Mouse (Mus musculus): Measurements from ENCODE around the gene Psmd1. TPM values are rescaled to one million over a fixed set of nuclear protein-coding genes. Genes with fewer than 3 reads are reported as not detected.
A peak's percentile ranks its signal among the peaks of the same experiment; 100 is the strongest.

The Psmd1 gene
- total RNA-seq, 2 experiments from 2014 or later: 105 to 111 TPM

- H3K27ac ChIP-seq: no peak overlapping the region
- no peak overlapping the region for H3K4me3 ChIP-seq
- DNase-seq (ENCODE audit: low spot score in 2 of 2): no peak
- TF ChIP-seq CTCF (conservative IDR thresholded peaks at IDR 0.05): no peak
Measured at GRCm38 (mm10) chr1:86150929-86151328, 86.7 kb downstream of the Psmd1 start.

GRCm38 (mm10) chr1:86151376-86151775, 87.2 kb downstream of the Psmd1 start:
- Histone ChIP-seq H3K27ac (no peak overlapping the region), H3K4me3 (no peak overlapping the region)
- DNase-seq (ENCODE audit: low spot score in 2 of 2): no peak
- TF ChIP-seq CTCF (conservative IDR thresholded peaks at IDR 0.05): no peak

- TF ChIP-seq CTCF (conservative IDR thresholded peaks at IDR 0.05): peak; percentile 64
- H3K4me3 ChIP-seq: no peak overlapping the region
- no peak for DNase-seq (ENCODE audit: low spot score in 2 of 2)
- no peak overlapping the region for H3K27ac ChIP-seq
Measured at GRCm38 (mm10) chr1:86152618-86153017, 88.4 kb downstream of the Psmd1 start.

GRCm38 (mm10) chr1:86154133-86154823, 90.1 kb downstream of the Psmd1 start, which contains the start of gene Armc9:
Armc9 (plus strand) TSS chr1:86154780.
- Histone ChIP-seq H3K4me3 (peak within 1 kb of the TSS; percentile 89), H3K27ac (peak within 1 kb of the TSS; percentile 95)
- no peak for TF ChIP-seq CTCF (conservative IDR thresholded peaks at IDR 0.05)
- peak; percentile 95 to 98 for DNase-seq (ENCODE audit: low spot score in 2 of 2)

- peak overlapping the region; percentile 95 for H3K27ac ChIP-seq
- TF ChIP-seq CTCF (conservative IDR thresholded peaks at IDR 0.05): no peak
- no peak for DNase-seq (ENCODE audit: low spot score in 2 of 2)
- H3K4me3 ChIP-seq: peak overlapping the region; percentile 89
Measured at GRCm38 (mm10) chr1:86154824-86155164, 90.6 kb downstream of the Psmd1 start.

GRCm38 (mm10) chr1:86156075-86156474, 91.9 kb downstream of the Psmd1 start:
- no peak for TF ChIP-seq CTCF (conservative IDR thresholded peaks at IDR 0.05)
- Histone ChIP-seq H3K27ac (no peak overlapping the region), H3K4me3 (no peak overlapping the region)
- no peak for DNase-seq (ENCODE audit: low spot score in 2 of 2)

GRCm38 (mm10) chr1:86156595-86156994, 92.4 kb downstream of the Psmd1 start:
- TF ChIP-seq CTCF (conservative IDR thresholded peaks at IDR 0.05): no peak
- Histone ChIP-seq H3K4me3 (no peak overlapping the region), H3K27ac (no peak overlapping the region)
- DNase-seq (ENCODE audit: low spot score in 2 of 2): no peak

- no peak for TF ChIP-seq CTCF (conservative IDR thresholded peaks at IDR 0.05)
- DNase-seq (ENCODE audit: low spot score in 2 of 2): no peak
- H3K27ac ChIP-seq: no peak overlapping the region
- no peak overlapping the region for H3K4me3 ChIP-seq
Measured at GRCm38 (mm10) chr1:86160059-86160458, 95.9 kb downstream of the Psmd1 start.

GRCm38 (mm10) chr1:86160479-86160878, 96.3 kb downstream of the Psmd1 start:
- no peak overlapping the region for H3K27ac ChIP-seq
- no peak for TF ChIP-seq CTCF (conservative IDR thresholded peaks at IDR 0.05)
- no peak overlapping the region for H3K4me3 ChIP-seq
- no peak for DNase-seq (ENCODE audit: low spot score in 2 of 2)

GRCm38 (mm10) chr1:86161061-86161460, 96.9 kb downstream of the Psmd1 start:
- H3K27ac ChIP-seq: no peak overlapping the region
- H3K4me3 ChIP-seq: no peak overlapping the region
- DNase-seq (ENCODE audit: low spot score in 2 of 2): no peak
- no peak for TF ChIP-seq CTCF (conservative IDR thresholded peaks at IDR 0.05)

GRCm38 (mm10) chr1:86174602-86175001, 110.4 kb downstream of the Psmd1 start:
- Histone ChIP-seq H3K4me3 (no peak overlapping the region), H3K27ac (no peak overlapping the region; the same call in 1 of the 2 replicates)
- DNase-seq (ENCODE audit: low spot score in 2 of 2): no peak
- TF ChIP-seq CTCF (conservative IDR thresholded peaks at IDR 0.05): peak; percentile 55

GRCm38 (mm10) chr1:86176066-86176465, 111.9 kb downstream of the Psmd1 start:
- H3K4me3 ChIP-seq: no peak overlapping the region
- TF ChIP-seq CTCF (conservative IDR thresholded peaks at IDR 0.05): no peak
- DNase-seq (ENCODE audit: low spot score in 2 of 2): no peak
- H3K27ac ChIP-seq: peak overlapping the region; percentile 28; the same call in 1 of the 2 replicates

GRCm38 (mm10) chr1:86178462-86179253, 114.5 kb downstream of the Psmd1 start:
- H3K4me3 ChIP-seq: no peak overlapping the region
- TF ChIP-seq CTCF (conservative IDR thresholded peaks at IDR 0.05): peak; percentile 99
- DNase-seq (ENCODE audit: low spot score in 2 of 2): peak; percentile 76 to 85
- peak overlapping the region; percentile 59 for H3K27ac ChIP-seq

All from layer of hippocampus, adult 2 months (tissue).